Mouse (Mus musculus) megakaryocyte-erythroid progenitor cell, adult 5-6 weeks (primary cell): ENCODE measurements around the gene Cpa1. TPM values are rescaled to one million over a fixed set of nuclear protein-coding genes. Genes with fewer than 3 reads are reported as not detected.

Experiments
- ATAC-seq: replicated peaks from 2 replicates; pipeline ENCODE4 v1.8.0; 2016; ENCODE audit warnings: mild to moderate bottlenecking, inconsistent platforms; ENCODE audit not compliant: severe bottlenecking, poor library complexity, low FRiP score, low TSS enrichment
- total RNA-seq, 2 experiments: library from RNA; stranded (forward) in 1 of 2; stranded (reverse) in 1 of 2; fragments of 200-1000, 215-1000 nt in 1 of 2; fragments of >200 nt in 1 of 2; fragmentation: Nextera tagmentation in 1 of 2; gene quantifications; 2 replicates each; pipeline ENCODE4 v1.2.3; 2014 to 2017

The Cpa1 gene
- total RNA-seq (2014; fragmentation: Nextera tagmentation) (not detected in 2 replicates), total RNA-seq (2017) (not detected in 2 replicates)

DNA sequence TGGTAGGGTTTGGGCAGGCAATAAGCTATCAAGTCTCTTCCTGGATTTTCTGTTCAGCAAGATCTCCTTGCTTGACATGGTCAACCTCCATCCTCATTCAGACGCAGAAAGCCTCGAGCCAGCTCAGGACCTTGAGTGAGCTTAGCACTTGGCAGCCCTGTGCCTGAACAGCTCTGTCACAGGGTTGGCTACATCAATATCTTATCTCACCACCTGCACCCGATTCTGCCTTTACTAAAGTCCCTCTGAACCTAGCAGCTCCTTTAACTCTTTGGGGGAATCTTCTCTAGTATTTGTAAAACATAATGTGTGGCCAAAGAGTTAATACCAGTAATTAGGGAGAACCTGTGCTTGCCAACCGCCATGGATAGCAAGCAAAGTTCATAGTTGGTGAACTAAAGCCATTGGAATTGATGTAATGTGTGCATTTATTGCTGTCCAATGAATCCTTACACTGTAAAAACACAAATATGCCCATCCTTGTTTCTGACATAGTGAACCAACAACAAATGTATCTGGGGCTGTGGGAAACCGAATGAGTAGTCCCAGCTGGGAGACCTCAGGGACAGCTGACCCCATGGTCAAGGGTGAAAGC, at the start of gene Cpa1:
Cpa1 (plus strand) TSS at position 545 of the 595 bp plus-strand sequence.
- ATAC-seq, result peak; percentile 96

DNA sequence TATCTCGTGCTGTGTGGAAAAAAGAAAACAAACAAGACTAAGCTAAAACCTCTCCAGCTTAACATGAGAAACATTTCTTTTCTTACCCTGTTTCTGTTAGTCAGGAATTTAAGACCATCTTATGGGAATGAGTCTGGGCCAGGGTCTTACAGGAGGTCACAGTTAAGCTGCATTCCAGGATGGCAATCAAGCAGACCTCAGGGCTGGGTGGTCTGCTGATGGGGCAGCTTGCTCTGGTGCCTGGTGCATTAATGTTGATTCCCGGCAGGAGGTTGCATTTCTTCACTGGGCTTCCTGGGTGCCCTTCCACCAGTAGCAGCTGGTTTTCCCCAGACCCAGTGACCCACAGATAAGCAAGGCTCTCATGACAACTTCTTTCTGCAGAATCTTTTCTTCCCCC, 49.2 kb upstream of the Cpa1 start:
- no peak for ATAC-seq

DNA sequence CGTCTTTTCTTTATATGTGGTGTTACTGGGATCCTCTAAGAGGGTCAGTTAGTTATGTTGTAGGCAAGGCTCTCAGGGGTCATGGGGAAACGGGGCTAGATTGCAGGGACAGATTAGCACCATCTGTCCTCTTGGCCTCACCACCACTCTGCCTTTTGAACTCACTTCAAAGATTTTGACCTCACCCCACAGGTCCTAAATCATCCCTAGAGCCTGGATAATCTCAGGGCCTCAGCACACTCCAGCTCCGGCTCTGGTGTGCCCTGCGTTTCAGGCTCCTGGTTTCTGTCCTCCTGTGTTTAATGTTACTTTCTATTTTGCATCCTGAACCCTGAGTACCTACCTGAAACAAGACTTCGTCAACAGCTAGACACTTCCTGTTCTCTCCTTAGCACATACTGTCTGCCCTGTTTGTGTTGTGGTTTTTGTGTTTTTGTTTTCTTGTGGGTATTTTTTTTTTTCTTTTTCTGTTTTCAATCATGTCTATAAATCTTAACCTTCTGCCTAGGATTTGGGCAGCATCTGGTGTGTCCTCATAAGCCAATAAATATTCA, 47.1 kb upstream of the Cpa1 start:
- no peak for ATAC-seq

DNA sequence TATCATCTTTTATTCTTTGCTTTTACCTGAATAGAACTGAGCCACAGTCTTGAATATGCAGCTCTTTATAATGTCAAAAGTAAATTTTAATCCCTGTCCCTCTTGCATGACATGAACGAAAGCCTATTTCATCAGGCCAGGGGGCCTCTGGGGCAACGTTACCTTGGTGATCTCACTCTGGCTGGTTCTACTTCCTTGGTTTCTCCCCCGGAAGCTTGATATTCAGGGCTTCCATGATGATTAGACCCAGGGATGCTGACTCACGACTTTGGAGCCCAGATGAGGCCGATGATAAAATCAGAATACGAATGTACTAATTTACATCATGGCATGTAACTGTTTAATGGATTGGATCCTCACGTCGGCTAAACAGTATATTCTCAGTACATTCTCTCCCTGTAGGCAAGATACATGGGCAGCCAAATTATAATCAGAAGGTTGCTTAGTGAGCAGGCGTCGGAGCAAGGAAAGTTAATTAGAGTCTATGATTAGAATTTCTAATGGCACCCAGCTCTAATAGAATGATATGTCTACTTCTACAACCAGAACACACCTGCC, 46.5 kb upstream of the Cpa1 start:
- no peak for ATAC-seq

DNA sequence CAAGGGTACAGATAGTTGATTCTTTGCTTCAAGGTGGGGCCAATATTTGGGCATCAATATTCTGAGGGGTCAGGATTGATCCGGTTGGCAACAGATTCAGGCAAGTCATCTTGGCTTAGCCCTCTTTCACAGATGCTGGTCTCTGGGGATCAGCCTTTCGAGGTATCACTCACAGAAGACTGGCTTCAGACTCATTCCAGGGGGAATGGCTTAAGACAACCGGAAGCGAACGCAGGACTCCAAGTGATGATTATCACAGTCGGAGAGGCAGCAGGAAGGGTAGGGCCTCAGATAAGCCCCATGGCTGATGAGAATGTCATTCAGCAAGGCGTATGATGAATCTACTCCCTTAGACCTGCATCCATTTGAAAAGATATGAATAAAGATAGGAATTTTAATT, 44.7 kb upstream of the Cpa1 start:
- no peak for ATAC-seq

DNA sequence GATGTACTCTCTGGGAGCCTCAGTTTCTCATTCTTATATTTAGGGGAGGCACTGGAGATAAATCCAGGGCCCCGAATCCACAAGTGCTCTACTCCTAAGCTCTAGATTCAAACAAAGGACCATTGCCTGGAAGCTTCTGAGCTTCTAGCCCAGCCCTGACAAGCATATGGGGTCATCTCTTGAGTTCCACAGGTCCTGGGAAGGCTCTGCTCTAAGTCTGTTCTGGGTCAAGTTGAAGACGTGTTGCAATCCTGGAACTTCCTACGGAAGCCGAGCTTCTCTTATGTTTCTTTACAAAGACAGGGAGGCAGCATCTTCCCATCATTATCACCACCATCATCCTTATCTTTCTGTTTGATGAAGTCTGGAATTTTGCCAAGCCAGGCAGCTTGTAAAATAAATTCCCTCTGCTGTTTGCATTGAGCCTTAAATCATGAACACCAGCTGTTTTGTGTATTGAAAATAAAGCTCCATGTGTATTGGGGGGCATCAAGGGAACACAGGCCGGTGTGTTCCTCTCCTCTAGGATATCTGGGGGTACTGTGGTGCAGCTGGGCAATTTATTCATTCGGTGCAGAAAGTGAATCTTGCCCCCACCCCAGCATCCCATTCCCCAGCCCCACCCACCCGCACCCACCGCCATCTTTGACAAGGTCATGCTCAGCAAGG, 42.7 kb upstream of the Cpa1 start:
- ATAC-seq, result no peak

DNA sequence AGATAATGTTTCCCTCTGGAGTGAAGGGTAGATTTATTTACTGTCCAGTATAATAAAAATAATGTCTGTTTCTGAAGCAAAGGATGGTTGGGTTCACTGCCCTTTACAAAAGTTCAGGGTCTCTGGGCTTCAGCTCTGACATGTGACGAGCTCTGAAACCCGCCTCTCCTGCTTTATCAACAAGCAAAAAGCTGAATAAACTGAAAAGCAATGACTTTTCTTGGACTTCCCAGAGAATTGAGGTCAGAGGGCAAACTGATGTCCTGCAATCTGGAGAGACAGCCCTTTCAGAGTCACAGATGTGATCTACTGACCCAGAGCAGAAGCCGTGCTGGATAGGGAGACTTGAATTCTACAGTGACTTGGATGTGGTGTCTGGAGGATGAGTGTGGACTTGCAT, 39.0 kb upstream of the Cpa1 start:
- ATAC-seq, result no peak

DNA sequence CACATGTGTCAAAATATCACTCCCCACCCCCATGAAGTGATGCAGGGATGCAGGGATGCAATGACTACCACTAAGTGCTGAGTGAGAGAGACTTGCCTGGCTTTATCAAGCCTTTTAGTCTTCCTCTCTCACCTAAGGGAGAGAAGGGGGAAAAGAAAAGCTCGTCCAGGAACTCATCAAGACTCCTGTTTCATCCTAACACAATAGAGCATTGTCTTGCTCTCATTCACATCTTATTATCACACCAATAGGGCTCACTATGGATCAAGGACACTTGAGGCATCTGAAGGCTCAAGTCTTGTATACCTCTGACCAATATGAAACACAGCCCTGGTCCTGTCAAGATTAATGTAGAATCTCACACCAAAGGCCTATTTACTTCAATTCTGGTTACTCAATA, 38.0 kb upstream of the Cpa1 start:
- no peak for ATAC-seq

DNA sequence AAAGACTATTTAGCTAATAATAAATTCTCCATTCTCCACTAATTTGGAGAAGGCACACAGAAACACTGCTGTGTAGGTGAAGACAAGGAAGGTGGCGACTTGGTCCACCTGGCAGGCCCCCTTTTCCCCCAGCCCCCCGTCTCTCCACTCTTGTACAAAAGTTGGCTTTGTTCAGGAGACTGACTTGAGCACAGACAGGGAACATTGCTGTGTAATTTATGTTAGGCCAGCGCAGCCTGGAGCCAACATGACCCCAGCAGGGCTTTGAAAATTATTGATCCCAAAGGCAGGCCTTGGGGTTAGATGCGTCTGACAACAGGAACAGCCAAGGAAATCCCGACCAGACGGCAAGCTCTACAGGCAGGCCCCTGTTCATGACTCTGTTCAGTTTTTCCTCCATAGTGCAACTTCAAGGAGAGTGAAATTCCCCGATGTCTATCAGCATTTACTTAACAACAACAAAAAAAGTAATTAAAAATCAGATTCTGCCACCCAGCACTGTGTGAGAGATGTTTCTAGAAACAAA, 34.6 kb upstream of the Cpa1 start:
- no peak for ATAC-seq

DNA sequence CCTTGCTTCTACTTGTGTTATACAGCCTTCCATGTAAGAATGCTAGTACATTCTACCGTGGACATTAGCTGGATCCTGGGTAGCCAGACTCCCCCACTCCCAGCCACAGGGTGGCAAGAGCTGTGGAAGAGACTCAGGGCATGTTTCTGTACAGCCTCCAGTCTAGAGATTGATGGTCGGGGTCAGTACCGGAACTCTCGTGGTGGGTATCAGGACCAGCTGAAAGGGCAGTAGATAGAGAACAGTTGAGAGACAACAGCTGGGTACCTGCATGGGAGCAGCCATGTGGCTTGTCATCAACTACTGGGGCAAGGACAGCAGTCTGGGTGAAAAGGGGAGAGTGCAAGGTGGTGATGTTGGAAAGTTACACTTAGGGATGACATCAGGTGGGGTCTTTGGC, 33.9 kb upstream of the Cpa1 start:
- ATAC-seq, result no peak

DNA sequence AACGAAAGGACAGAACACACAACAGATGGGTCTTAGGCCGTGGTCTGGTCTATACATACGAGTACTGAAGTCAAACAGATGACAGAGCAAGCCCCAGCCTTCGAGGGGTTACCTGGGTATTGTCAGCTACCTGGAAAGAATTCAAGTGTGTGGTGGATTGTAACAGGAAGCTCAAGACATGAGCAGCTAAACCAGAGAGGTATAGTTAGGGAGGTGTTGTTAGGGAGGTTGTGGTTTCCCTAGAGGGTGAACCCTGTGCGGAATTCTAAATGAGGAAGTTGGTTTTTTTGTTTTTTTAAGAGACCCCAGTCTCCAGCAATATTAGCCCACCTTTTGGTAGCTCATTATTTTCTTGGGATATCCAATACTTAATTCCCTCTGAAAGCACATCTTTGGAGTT, 33.3 kb upstream of the Cpa1 start:
- ATAC-seq, result no peak

DNA sequence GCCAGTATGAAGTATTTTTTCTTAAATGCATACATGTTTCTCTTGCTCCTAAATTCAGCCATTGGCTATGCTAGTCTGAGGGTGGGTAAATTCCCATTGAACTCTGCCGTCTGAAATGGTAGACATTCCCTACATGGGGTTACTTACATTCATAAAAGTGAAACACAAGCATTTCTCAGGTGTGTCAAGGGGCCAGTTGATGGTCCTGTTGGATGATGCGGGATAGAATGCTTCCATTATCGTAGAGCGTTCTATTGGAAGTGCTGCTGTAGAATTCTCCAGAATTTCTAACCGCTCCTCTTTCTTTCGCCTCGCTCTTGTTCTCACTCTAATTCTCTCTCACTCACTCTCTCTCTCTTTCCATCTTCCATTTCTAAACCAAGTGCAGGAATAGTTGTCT, 28.3 kb upstream of the Cpa1 start, which contains the start of gene Cpa5:
Cpa5 (plus strand) TSS at position 301 of the 400 bp plus-strand sequence.
- no peak for ATAC-seq

DNA sequence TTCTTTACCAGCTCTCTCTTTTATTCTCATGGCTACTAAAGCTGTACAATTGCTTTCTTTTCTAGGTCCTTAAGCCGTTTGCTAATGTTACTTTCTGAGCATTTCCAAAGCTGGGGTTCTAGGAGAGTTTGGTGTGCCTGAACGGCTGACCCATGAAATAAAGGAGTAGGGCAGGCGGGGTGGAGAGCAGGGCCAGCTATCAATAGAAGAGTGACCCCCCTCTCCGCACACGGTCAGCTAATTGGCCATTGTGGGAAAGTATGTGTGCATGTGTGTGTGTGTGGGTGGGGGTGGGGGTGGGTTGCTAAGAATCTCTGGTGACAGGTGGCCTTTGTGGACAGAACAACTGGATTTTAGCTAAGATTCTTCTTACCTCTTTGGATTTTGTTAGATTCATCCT, 27.8 kb upstream of the Cpa1 start:
- ATAC-seq, result no peak

DNA sequence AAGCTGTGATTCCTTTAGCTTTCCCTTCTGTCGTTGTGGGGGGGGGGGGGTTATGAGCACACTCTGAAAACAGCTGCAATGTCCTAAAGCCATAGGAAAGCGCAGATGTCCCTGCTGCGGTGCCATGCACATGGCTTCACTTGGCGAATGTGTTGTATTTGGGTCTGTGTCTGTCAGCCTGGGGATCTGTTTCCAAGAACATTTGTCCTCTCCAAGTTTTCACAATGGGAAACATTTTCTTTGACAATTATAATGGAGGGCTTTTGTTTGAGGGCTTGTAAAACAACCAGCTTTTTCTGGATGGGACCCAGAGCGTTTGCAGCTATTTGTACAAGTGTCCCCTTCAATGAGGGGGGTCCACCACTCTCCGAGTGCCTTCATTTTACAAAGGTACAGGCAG, 24.8 kb upstream of the Cpa1 start:
- no peak for ATAC-seq

DNA sequence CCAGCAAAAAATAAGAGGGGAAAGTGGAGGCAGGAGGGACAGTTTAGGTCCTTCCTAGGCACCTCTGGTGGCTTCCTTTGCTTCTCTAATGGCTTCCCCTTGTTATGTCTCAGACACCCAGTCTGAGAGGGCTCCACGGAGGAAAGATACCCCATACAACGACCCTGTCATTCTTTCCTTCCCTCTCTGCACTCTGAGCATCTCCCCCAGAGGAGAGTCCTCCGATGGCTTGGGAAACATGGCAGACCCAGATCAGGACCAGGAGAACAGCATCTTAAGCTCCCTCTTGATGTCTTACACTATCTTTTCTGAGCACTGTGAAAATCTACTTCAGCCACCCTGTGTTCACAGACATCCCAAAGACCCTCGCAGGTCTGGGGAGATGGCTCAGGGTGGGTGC, 23.3 kb upstream of the Cpa1 start:
- no peak for ATAC-seq

DNA sequence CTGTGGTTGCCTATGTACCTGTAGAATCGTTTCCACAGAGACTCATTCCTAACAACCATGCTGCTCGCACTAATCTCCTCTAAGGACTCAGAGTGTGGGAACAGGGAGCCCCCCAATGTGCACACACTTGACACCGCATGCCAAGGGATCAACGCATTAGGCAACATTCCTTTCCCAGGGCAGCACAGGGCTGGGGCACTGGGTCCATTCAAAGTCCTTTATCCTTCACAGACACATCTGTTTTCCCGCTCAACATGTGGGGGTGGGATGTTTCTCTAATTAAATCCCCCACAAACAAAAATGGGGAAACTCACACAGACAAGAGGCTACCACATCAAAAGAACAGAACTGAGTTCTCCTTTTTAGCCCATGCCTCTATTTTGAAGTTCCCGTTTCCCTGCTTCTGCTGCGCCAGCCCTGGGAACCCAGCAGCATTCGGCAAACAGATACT, 22.5 kb upstream of the Cpa1 start:
- no peak for ATAC-seq

DNA sequence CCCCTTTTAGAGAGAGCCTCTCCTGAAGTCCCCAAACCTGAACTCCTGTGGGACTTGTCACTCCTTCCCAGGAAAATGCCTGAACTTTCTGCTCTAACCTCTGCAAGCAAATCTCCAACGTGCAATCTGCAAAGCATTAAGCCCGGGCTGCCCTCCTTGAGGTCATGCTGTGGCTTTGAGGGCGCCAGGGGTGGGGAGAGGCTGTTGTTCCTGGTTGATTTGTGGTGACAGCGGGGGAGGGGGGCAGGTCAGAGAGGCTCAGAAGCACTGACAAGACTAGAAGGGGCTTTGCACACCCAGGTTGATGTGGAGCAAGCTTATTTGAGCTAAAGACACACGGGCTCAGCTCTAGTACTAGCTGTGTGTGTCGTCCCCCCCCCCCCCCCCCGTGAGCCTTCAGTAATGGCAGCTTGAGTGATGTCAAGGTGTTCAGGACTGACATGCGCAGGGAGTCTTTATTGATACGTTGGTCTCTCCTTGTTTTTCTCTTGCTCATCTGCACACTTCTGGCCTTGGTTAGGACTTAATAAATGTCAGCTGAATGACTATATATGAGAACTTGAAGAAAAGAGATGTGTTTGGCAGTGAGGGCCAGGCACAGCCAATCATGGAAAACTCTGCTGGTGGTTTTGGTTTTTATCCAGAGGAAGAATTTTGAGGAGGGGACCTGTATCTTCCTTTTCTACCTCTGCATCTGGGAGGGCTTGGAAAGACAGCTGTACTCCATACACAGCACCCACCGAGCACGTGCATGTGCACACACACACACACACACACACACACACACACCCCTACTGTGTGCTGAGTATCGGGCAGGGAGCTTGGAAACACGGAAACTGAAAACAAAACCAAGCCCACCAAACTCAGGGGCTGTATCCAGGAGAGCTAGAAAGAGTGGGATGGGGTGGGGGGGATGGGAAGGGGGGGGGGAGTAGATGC, 21.7 kb upstream of the Cpa1 start:
- no peak for ATAC-seq

DNA sequence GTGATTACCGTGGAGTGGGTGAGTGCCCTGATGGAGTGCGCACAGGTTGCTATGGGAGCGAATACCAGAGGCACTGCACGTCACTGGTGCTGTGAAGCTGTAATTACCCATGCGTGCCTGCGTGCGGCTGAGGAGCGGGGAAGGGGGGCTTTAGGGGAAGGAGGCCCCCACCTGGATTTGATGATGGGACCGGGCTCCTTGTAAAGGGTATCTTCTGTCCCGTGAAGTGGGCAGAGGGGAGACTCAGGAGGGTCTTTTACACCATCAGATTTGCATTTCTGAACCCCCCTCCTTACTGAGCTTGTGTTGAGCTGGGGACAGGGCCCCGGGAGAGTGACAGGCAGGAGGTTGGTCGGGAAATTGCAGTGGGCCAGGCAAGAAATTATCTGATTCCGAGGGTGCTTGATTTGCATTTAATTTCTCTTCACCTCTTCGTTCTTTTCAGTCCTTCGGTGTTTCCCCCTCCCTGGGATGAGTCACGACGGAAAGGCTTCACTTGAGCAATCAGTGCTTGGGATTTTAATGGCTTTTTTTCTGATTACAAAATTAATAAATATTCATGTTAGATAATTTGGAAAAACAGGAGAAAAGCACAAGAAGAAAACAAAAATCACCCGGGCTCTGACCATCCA, 20.9 kb upstream of the Cpa1 start:
- no peak for ATAC-seq

DNA sequence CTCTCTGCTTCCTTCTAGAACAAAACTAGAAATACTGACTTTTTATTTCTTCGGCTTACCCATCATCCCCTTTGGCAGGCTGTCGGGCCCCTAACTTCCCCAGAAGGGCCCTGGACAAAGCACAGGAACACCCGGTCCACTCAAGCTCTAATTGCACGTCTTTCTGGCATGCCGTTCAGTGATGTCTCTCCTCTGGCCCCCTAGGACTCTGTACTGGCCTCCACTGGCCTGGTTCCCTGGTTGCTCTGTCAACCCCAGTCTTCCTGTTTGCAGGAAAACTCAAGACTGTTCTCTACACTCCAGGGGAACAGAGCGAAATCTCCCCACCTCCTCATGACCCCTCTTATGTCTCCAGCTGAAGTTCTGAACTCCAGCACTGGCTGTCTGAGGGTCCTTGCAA, 20.3 kb upstream of the Cpa1 start:
- no peak for ATAC-seq
